Mouse (Mus musculus): ENCODE measurements around the gene Bnip3.

DNA sequence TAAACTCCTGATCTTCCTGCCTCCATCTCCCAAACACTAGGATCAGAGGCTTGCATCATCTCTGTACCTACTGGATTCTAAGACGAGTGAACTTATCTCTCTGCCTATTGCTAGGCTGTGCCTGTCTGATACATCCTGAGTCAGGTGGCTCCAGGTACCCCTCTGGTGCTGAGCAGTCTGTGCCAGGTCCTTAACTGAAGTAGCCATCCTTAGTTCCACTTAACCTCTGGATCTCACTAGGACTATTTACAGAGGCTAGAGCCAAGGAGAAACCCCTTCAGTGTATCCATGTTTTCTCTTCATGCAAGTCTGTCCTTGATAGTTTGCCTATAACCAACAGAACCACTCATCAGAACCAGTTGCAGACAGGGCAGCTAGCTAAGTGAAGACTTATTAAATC, 2.9 kb downstream of the Bnip3 start:
- no peak for TF ChIP-seq POLR2A (IDR thresholded peaks at IDR 0.05; ENCODE audit: insufficient read depth, low read depth, low read length)
- no peak for TF ChIP-seq CTCF (IDR thresholded peaks at IDR 0.05; ENCODE audit: insufficient read depth, low read depth, low read length)

Measured in olfactory bulb, adult 2 months (tissue).